Mouse (Mus musculus) myocyte (in vitro differentiated cells): ENCODE results near the gene Mrpl9.

Experiments
- MAX ChIP-seq: IDR thresholded peaks from one replicate; pipeline ENCODE4 v1.6.1; 2011; ENCODE audit warnings: low read depth, mild to moderate bottlenecking, control low read depth
- MYOG ChIP-seq, 3 experiments: IDR thresholded peaks; one replicate each; pipeline ENCODE4 v1.6.1; 2011; ENCODE audit warnings: control low read depth in 2 of 3, low read depth in 2 of 3, mild to moderate bottlenecking in 2 of 3; ENCODE audit not compliant: insufficient read length in 2 of 3, control insufficient read depth in 1 of 3, insufficient read depth in 1 of 3
- POLR2A ChIP-seq: IDR thresholded peaks from one replicate; pipeline ENCODE4 v1.6.1; 2011; ENCODE audit warnings: low read depth, mild to moderate bottlenecking, control low read depth, moderate library complexity; ENCODE audit not compliant: insufficient read length
- USF1 ChIP-seq: IDR thresholded peaks from one replicate; pipeline ENCODE4 v1.6.1; 2011; ENCODE audit warnings: low read depth, mild to moderate bottlenecking, control low read depth, moderate library complexity

GRCm38 (mm10) chr3:94473115-94473505, 30.0 kb downstream of the Mrpl9 start:
- no peak for TF ChIP-seq POLR2A
- no peak for TF ChIP-seq USF1
- TF ChIP-seq MAX = no peak
- TF ChIP-seq MYOG (IDR thresholded peaks at IDR 0.05; ENCODE audit: control insufficient read depth in 1 of 3, insufficient read depth in 1 of 3, insufficient read length in 2 of 3, low read depth in 2 of 3) = no peak
